Mouse (Mus musculus) brown adipose tissue, adult 24 weeks (tissue): ENCODE results near the gene Lrrc3c. TPM values are rescaled to one million over a fixed set of nuclear protein-coding genes. Genes with fewer than 3 reads are reported as not detected.
A peak's percentile ranks its signal among the peaks of the same experiment; 100 is the strongest.

Experiments used
- H3K27ac ChIP-seq: fragments of 200-500 bp; replicated peaks from 2 replicates; pipeline ENCODE4 v1.5.1; 2012; ENCODE audit warnings: low read depth, mild to moderate bottlenecking, low read length
- H3K4me1 ChIP-seq: fragments of 200-500 bp; 2 replicates; pipeline ENCODE4 v1.6.1; 2012; ENCODE audit warnings: low read length, mixed read lengths; ENCODE audit not compliant: control insufficient read depth, insufficient read depth, insufficient read length
- H3K4me3 ChIP-seq: fragments of 200-500 bp; 2 replicates; pipeline ENCODE4 v1.5.1; 2012; ENCODE audit warnings: low read depth, mild to moderate bottlenecking, low read length, moderate library complexity; ENCODE audit not compliant: insufficient read depth
- polyA plus RNA-seq: library from polyadenylated mRNA; stranded (reverse); fragments of >200 nt; gene quantifications from 2 replicates; pipeline ENCODE4 v1.2.4, GENCODE M21; 2012; ENCODE audit not compliant: missing spikeins, insufficient read depth, insufficient read length

The Lrrc3c gene
- not detected in 2 replicates for polyA plus RNA-seq

GRCm38 (mm10) chr11:98597991-98598390 lies at the start of gene Lrrc3c:
Gene Lrrc3c (plus strand): TSS chr11:98598291.
- peak within 1 kb of the TSS; percentile 19; the same call in 1 of the 2 replicates for H3K4me3 ChIP-seq
- H3K27ac ChIP-seq, result no peak within 1 kb of the TSS
- no peaks in the 10 kb centered on the region; the same call in 1 of the 2 replicates for H3K4me1 ChIP-seq

GRCm38 (mm10) chr11:98549363-98549762 lies 48.7 kb upstream of the Lrrc3c start:
- Histone ChIP-seq H3K4me3 (no peak overlapping the region), H3K27ac (no peak overlapping the region), H3K4me1 (no peaks in the 10 kb centered on the region; the same call in 1 of the 2 replicates)

- no peaks in the 10 kb centered on the region; the same call in 1 of the 2 replicates for H3K4me1 ChIP-seq
- no peak overlapping the region for H3K27ac ChIP-seq
These were observed 47.6 kb upstream of the Lrrc3c start for GRCm38 (mm10) chr11:98550311-98550974.

GRCm38 (mm10) chr11:98550975-98551828 lies 46.9 kb upstream of the Lrrc3c start, which contains the start of gene Zpbp2:
Gene Zpbp2 (plus strand): TSS chr11:98551097.
- Histone ChIP-seq H3K4me1 (no peaks in the 10 kb centered on the region; the same call in 1 of the 2 replicates), H3K27ac (0 out of 2 replicates have a peak within 1 kb of the TSS, but pooled peaks have one; percentile 51), H3K4me3 (peak within 1 kb of the TSS; percentile 91)

More at GRCm38 (mm10) chr11:98550311-98550974, 47.6 kb upstream of the Lrrc3c start:
- H3K4me3 ChIP-seq, result peak overlapping the region; percentile 91

- no peak overlapping the region for H3K27ac ChIP-seq
- no peak overlapping the region for H3K4me3 ChIP-seq
- H3K4me1 ChIP-seq, result no peaks in the 10 kb centered on the region; the same call in 1 of the 2 replicates
These were observed 44.1 kb upstream of the Lrrc3c start for GRCm38 (mm10) chr11:98553966-98554365.

- Histone ChIP-seq H3K27ac (no peak overlapping the region), H3K4me1 (no peaks in the 10 kb centered on the region; the same call in 1 of the 2 replicates), H3K4me3 (no peak overlapping the region)
These were observed 42.9 kb upstream of the Lrrc3c start for GRCm38 (mm10) chr11:98555124-98555700.

GRCm38 (mm10) chr11:98560942-98561341 lies 37.1 kb upstream of the Lrrc3c start:
- Histone ChIP-seq H3K4me1 (no peaks in the 10 kb centered on the region), H3K4me3 (no peak overlapping the region), H3K27ac (no peak overlapping the region)

- Histone ChIP-seq H3K4me3 (no peak overlapping the region), H3K27ac (no peak overlapping the region), H3K4me1 (no peaks in the 10 kb centered on the region)
These were observed 35.1 kb upstream of the Lrrc3c start for GRCm38 (mm10) chr11:98563025-98563424.

- no peaks in the 10 kb centered on the region for H3K4me1 ChIP-seq
- H3K4me3 ChIP-seq, result no peak overlapping the region
- H3K27ac ChIP-seq, result no peak overlapping the region
These were observed 34.1 kb upstream of the Lrrc3c start for GRCm38 (mm10) chr11:98563921-98564414.

GRCm38 (mm10) chr11:98568326-98568725 lies 29.8 kb upstream of the Lrrc3c start:
- H3K4me3 ChIP-seq, result no peak overlapping the region
- no peaks in the 10 kb centered on the region for H3K4me1 ChIP-seq
- H3K27ac ChIP-seq, result no peak overlapping the region

- no peak overlapping the region for H3K27ac ChIP-seq
- no peaks in the 10 kb centered on the region for H3K4me1 ChIP-seq
- H3K4me3 ChIP-seq, result no peak overlapping the region
These were observed 28.6 kb upstream of the Lrrc3c start for GRCm38 (mm10) chr11:98569461-98569860.

- H3K4me3 ChIP-seq, result no peak overlapping the region
- H3K4me1 ChIP-seq, result peaks cover 26% of the 10 kb centered on the region
- H3K27ac ChIP-seq, result peak overlapping the region; percentile 60
These were observed 20.3 kb upstream of the Lrrc3c start for GRCm38 (mm10) chr11:98577776-98578175.

GRCm38 (mm10) chr11:98580301-98581121 lies 17.6 kb upstream of the Lrrc3c start:
- peak overlapping the region; percentile 43 for H3K27ac ChIP-seq
- H3K4me3 ChIP-seq, result no peak overlapping the region
- peaks cover 31% of the 10 kb centered on the region for H3K4me1 ChIP-seq

- H3K4me3 ChIP-seq, result no peak overlapping the region
- peak overlapping the region; percentile 43 for H3K27ac ChIP-seq
- H3K4me1 ChIP-seq, result peaks cover 31% of the 10 kb centered on the region
These were observed 16.6 kb upstream of the Lrrc3c start for GRCm38 (mm10) chr11:98581286-98582029.
